Mouse (Mus musculus): ENCODE results near the gene Lpin2.

The Lpin2 gene

GRCm38 (mm10) chr17:71263136-71263535 is 80.8 kb downstream of the Lpin2 start:
- peak in 1 of 2 experiments; percentile 27 for DNase-seq (ENCODE audit: low spot score in 2 of 2)

- no peak for DNase-seq (ENCODE audit: low spot score in 2 of 2)
Observed at GRCm38 (mm10) chr17:71264739-71265138, 82.4 kb downstream of the Lpin2 start.

- DNase-seq (ENCODE audit: low spot score in 2 of 2) = no peak
Observed at GRCm38 (mm10) chr17:71265336-71266051, 83.1 kb downstream of the Lpin2 start.

GRCm38 (mm10) chr17:71267374-71267773 is 85.0 kb downstream of the Lpin2 start:
- DNase-seq (ENCODE audit: low spot score in 2 of 2) = no peak

- DNase-seq (ENCODE audit: low spot score in 2 of 2) = no peak
Observed at GRCm38 (mm10) chr17:71268152-71268551, 85.8 kb downstream of the Lpin2 start.

GRCm38 (mm10) chr17:71268599-71268998 is 86.2 kb downstream of the Lpin2 start:
- DNase-seq (ENCODE audit: low spot score in 2 of 2) = peak in 1 of 2 experiments; percentile 50

- no peak for DNase-seq (ENCODE audit: low spot score in 2 of 2)
Observed at GRCm38 (mm10) chr17:71273901-71274300, 91.5 kb downstream of the Lpin2 start.

- DNase-seq (ENCODE audit: low spot score in 2 of 2) = no peak
Observed at GRCm38 (mm10) chr17:71276771-71277170, 94.4 kb downstream of the Lpin2 start.

GRCm38 (mm10) chr17:71277701-71278491 is 95.5 kb downstream of the Lpin2 start:
- no peak for DNase-seq (ENCODE audit: low spot score in 2 of 2)

GRCm38 (mm10) chr17:71282716-71283115 is 100.4 kb downstream of the Lpin2 start:
- DNase-seq (ENCODE audit: low spot score in 2 of 2) = no peak

GRCm38 (mm10) chr17:71283237-71283636 is 100.9 kb downstream of the Lpin2 start:
- no peak for DNase-seq (ENCODE audit: low spot score in 2 of 2)

GRCm38 (mm10) chr17:71284890-71285289 is 102.5 kb downstream of the Lpin2 start:
- DNase-seq (ENCODE audit: low spot score in 2 of 2) = no peak

GRCm38 (mm10) chr17:71285929-71286328 is 103.6 kb downstream of the Lpin2 start:
- no peak for DNase-seq (ENCODE audit: low spot score in 2 of 2)

- no peak for DNase-seq (ENCODE audit: low spot score in 2 of 2)
Observed at GRCm38 (mm10) chr17:71287586-71287985, 105.2 kb downstream of the Lpin2 start.

GRCm38 (mm10) chr17:71288145-71288758 is 105.9 kb downstream of the Lpin2 start:
- DNase-seq (ENCODE audit: low spot score in 2 of 2) = peak; percentile 83 to 89

GRCm38 (mm10) chr17:71288808-71289548 is 106.6 kb downstream of the Lpin2 start:
- no peak for DNase-seq (ENCODE audit: low spot score in 2 of 2)

GRCm38 (mm10) chr17:71289572-71290176 is 107.3 kb downstream of the Lpin2 start:
- no peak for DNase-seq (ENCODE audit: low spot score in 2 of 2)

GRCm38 (mm10) chr17:71290486-71291410 is 108.4 kb downstream of the Lpin2 start:
- DNase-seq (ENCODE audit: low spot score in 2 of 2) = peak; percentile 49 to 50

GRCm38 (mm10) chr17:71291897-71292420 is 109.6 kb downstream of the Lpin2 start:
- DNase-seq (ENCODE audit: low spot score in 2 of 2) = no peak

- no peak for DNase-seq (ENCODE audit: low spot score in 2 of 2)
Observed at GRCm38 (mm10) chr17:71292897-71293296, 110.5 kb downstream of the Lpin2 start.

Data from spleen, postnatal 36 days (tissue).